Mouse (Mus musculus) MEL-GATA-1-ER (cell line): ENCODE measurements around the gene Ccsap.
A peak's percentile ranks its signal among the peaks of the same experiment; 100 is the strongest.

ENCODE experiments used
- DNase-seq: peaks from one replicate; pipeline ENCODE4 v3.0.0-alpha.2; 2012; ENCODE audit warnings: low read depth; ENCODE audit errors: extremely low read depth

Gene Ccsap

DNA sequence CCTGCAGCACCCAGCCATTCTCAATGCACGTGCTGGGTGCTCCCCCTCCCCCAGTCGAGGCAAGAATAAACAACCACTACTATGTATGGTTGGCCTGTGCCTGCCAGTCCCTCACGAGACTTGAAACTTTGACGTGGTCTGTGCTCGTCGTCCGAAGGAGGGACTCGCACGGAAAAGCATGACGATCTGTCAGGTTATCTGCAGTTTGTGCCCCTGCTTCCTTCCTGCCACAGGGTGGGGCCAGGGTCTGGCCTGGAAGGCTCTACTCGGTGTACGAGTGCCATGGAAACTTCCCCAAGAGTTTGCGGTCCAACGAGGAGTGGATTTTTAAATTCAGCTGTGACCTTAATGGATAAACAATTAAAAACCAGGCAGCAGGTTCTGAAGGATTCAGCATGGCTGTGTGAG is 53.0 kb downstream of the Ccsap start:
- DNase-seq = peak; percentile 79

DNA sequence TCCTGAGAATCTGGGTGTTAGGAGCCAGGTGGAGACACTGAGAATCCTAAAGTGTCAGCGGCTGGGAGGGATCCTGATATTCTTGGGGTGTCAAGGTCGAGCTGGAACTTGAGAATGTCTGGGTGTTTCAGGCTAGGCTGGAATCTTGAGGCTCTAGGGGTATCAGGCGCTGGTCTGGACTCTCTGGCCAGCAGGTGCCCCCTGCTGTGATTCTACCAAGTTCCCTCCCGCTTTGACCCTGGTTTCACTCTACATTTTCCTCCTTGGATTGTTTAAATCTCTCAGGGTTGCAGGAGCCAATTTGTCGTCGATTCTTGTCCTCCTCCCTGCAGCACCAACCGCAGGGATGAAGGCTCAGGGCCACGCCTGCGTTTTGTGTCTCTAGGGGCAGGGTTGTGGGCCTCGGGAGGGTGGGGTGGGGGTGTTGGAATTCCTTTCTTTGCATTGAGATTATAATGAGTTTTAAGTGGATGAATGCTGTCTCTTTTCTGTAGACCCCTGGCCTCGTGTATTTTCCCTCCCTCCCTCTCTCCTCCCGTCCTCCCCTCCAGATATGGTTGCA is 53.6 kb downstream of the Ccsap start:
- DNase-seq = no peak

DNA sequence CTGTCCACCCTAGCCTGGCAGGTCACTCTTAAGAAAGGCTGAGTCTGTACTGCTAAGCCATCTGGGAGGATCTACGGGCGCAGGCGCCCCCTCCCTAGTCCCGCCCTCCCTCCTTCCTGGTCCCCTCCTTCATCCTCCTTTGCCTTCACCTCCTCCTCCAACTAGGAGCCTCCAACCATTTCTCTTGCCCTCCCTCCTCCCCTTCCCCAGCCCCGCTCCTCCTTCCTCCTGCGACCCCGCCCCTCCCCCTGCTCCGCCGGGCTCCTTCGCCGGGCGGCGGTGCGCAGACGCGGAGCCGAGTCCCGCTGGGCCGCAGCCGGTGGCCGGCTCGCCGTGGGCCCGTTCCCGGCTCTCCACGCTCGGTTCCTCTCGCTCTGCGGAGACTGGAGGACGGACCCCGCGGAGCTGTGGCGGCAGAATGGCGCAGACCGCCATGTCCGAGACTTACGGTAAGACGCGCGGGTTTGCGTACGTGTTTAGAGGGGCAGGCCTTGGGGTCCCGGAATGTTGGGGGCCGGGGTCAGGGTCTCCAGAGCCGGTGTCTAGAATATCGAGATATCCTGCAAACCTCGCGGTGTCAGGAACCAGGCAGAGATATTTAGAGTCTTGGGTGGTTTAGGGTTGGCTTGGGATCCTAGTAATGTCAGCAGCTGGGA is 54.2 kb downstream of the Ccsap start, which contains the start of gene Rab4a:
Gene Rab4a, plus strand, starts transcription at position 268 of the 656 bp plus-strand sequence.
- peak; percentile 83 for DNase-seq

DNA sequence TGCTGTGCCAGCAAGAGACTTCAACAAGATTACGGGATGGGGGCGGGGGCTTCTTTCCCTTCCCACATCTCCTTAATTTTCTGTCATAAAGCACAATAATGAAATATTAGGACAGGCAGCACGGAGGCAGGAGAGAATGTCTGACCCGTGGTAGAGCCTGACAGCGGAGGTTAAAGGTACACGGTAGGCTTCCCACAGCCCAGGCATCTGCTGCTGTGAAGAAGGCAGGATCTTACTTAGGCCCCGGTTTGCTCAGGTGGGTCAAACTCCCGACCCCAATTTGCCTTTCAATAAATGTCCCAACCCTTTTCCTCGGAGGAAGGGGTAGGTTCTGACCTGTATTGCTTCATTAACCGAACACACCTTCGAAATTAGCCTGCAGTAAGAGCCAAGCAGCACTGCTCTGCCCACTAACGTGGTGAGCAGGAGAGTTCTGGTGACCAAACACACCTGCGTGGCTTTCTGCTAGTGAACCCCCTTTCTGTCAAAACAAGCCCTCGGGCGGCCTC is 54.7 kb downstream of the Ccsap start:
- no peak for DNase-seq

DNA sequence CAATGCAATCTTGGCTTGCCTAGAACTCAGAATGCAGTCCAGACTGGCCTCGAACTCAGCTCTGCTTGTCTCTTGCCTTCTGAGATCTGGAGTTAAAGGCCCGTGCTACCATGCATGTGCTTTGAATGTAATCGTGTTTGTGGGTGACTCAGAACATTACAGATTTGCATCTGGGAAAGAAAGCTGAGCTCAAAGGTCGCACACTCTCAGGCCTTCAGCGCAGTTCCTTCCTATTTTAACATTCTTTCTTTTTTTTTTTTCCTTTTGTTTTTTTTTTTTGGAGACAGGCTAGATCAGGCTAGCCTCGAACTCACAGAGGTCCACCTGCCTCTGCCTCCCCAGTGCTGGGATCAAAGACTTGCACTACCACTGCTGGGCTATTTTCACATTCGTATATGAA is 55.4 kb downstream of the Ccsap start:
- no peak for DNase-seq

DNA sequence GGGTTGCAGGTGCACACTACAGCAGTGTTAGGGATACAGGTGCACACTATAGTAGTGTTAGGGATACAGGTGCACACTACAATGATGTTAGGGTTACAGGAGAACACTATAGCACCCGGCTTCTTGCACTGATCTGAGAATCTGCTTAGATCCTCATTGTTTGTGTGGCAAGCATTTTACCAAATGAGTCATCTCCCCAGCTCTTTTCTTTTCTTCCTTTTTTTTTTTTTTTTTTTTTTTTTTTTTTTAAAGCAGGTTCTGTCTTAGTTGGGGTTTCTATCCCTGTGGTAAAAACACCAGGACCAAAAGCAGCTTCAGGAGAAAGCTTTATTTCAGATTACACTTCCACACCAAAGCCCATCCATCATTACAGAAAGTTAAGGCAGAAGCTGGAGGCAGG is 56.4 kb downstream of the Ccsap start:
- DNase-seq = no peak

DNA sequence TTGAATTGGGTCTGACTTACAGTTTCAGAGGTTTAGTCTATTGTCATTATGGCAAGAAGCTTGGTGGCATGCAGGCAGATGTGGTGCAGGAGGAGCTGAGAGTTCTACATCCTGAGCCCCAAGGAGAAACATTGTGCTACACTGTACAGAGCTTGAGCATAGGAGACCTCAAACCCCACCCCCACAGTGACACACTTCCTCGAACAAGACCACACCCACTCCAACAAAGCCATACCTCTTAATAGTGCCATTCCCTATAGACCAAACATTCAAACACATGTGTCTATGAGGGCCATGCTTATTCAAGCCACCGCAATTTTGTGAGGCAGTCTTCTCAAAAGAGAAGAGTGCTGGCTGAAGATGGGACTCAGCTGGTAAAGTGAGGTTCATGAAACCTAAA is 58.5 kb downstream of the Ccsap start:
- DNase-seq = no peak

DNA sequence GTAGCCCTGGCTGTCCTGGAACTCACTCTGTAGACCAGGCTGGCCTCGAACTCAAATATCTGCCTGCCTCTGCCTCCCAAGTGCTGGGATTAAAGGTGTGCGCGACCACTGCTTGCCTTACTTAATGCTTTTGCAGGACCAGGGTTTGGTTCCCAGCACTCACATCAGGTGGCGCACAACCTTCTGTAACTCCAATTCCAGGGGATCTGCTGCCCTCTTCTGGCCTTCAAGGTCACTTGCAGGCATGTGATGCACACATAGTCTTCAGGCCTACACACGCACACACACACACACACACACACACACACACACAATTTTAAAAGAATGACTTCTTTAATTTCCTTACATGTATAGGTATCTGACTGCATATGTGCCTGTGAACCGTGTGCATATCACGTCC is 59.1 kb downstream of the Ccsap start:
- no peak for DNase-seq

DNA sequence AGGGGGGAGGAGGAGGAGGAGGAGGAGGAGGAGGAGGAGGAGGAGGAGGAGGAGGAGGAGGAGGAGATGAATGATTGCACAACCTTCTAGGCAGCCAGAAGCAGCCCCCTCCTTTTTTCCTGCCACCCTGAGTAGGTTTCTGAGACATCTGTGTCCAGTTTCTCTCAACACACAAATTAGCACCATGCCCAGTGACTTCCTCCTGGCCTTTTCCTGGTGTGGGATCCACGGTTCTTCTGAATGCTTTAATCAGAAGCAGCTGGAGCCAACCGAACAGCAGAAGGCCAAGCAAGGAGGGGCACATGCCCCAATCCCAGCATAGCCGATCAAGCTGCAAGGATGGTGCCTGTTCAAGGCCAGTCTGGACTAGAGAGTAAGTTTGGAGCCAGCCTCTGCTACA is 60.1 kb downstream of the Ccsap start:
- no peak for DNase-seq

DNA sequence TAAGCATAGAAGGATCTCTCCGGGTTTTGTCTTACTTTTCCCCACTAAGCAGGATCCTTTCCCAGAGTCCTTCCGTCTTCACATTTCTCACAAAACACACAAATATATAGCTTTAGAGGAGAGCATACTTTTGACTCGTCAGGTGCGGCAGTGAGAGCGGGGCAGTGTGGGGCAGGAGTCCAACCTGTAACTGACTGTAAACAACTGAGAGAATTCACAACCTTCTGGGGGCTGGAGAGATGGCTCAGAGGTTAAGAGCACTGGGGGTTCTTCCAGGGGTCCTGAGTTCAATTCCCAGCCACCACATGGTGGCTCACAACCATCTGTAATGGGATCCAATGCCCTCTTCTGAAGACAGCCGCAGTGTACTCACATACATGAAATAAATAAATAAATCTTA is 60.6 kb downstream of the Ccsap start:
- DNase-seq = no peak

DNA sequence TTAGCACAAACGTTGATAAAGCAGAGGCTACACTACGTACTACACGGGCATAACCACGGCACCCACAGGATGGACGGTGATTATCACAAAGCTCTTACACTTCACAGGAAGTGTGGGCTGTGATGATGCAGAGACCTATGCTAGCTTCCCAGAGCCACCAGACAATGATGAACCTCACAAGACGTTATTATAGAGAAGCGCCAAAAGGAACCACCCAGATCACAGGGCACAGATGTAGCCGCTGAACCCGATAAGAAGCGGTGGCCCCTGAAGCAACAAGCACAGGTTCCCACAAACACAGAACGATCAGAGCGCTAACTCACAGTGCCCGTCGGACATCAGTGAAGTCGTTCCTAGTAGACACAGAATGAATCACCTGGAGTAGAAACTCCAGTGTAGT is 62.1 kb downstream of the Ccsap start:
- DNase-seq = peak; percentile 99

DNA sequence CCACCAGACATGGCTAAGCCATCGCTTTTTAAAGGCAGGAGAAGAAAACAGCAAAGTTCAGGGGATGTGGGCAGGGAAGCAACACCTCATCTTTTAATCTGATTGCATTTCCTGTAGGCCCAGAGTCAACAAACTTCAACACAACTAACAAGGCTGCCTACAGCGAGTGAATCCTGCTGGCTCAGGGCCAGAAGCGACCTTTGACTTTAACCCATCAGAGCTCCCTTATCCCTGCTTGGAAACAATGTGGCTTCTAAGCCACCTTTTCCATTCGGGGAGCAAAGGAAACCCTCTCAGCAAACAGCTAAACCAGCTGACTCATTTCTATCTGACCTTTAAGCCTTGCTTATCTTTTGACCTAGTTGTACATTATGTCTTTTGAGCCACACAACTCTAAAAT is 63.3 kb downstream of the Ccsap start:
- no peak for DNase-seq

DNA sequence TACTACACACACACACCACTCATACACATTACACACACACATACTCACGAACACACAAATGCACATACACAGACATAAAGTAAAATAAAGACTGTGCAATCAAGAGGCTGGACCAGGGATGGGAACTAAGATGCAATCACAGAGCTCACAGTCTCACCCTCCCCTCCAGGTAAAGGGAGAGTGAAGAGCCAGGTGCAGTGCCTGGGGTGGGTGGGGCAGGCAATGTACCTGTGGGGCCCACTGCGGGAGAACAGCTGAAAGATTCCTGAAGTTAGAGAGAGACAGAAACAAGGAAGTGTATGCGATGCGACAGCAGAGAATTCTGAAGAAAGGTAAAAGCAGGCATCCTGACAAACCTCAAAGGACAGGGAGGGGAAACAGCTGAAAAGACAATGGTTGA is 65.2 kb downstream of the Ccsap start:
- no peak for DNase-seq

DNA sequence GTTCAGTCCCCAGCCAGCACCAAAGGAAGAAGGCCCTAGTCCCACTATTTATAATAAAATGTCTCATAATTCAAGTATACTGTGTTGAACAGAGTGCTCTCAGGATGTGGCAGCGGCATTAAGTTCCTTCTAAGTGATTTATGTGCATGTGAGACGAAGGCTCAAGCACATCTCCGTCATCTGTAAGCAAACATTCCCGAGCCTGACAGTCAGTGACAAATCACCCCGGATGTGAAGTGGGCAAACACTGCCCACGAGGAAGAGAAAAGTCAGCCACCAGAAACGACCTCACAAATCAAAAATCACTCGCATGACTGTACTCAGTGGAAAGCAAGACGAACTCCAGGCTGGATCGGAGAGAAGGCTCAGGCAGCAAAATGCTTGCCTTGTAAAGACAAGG is 66.1 kb downstream of the Ccsap start:
- DNase-seq = no peak

DNA sequence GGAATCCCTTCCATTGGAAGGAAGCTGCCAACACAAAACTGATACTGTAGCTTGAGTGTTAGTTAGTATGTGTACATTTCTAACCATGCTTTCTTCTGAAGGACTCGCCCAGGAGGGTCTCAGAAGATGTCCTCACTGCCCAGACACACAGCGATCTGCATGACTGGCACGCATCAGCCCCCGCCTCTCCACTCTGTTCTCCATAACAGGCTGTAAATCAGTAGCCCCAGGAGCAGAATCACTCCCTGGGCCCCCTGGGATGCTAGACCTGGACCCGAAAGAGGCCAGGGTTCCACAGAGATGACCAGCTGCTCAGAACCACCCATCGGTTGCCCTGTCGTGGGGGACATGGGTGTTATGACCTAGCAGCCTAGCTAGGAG is 68.2 kb downstream of the Ccsap start:
- no peak for DNase-seq

DNA sequence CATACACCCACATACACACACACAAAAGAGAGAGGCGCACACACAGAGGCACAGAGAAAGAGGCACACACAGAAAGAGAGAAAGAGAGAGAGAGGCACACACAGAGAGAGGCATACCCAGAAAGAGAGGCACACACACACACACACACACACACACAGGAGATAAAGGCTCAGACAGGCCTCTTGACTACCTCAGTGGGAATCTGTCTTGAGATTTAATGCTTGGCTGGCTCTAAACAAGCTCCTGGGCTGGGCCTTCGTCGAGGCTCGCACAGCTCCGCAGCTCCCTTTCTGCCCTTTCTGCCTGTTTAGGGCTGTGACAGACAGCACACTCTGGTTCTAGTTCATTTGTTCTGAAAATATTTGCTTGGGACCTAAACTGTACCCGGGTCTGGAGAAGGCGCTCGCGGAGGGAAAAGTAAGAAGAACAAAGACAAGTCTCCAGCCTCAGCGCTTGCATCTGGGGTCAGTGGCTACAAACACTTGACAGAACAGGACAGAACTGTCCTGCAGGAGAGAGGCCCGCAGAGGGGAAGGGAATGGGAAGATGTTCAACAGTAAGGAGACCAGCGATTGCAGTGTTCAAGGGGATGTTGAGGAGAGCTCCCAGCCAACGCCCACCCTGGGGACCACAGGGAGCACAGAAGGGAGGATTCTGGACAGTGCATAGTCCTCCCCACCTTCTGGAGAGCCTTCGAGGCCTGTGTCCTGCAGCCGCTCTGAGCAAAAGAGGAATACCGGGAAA is 68.7 kb downstream of the Ccsap start:
- no peak for DNase-seq
